Mouse (Mus musculus) cerebellum, adult 9-11 months (tissue): Measurements from ENCODE around the gene Ryk.

Experiments used
- DNase-seq: peaks from one replicate; pipeline ENCODE4 v3.0.0; 2022

The Ryk gene

GRCm38 (mm10) chr9:102955866-102956265 lies 121.1 kb downstream of the Ryk start:
- DNase-seq: no peak
